Mouse (Mus musculus) cerebellum, postnatal 4 days (tissue): ENCODE measurements around the gene Cryzl1.
A peak's percentile ranks its signal among the peaks of the same experiment; 100 is the strongest.

Experiments used
- DNase-seq, 2 experiments: peaks; one replicate each; pipeline ENCODE4 v3.0.0; 2022; ENCODE audit warnings: low spot score in 2 of 2, mixed read lengths in 1 of 2

Cryzl1 gene

DNA sequence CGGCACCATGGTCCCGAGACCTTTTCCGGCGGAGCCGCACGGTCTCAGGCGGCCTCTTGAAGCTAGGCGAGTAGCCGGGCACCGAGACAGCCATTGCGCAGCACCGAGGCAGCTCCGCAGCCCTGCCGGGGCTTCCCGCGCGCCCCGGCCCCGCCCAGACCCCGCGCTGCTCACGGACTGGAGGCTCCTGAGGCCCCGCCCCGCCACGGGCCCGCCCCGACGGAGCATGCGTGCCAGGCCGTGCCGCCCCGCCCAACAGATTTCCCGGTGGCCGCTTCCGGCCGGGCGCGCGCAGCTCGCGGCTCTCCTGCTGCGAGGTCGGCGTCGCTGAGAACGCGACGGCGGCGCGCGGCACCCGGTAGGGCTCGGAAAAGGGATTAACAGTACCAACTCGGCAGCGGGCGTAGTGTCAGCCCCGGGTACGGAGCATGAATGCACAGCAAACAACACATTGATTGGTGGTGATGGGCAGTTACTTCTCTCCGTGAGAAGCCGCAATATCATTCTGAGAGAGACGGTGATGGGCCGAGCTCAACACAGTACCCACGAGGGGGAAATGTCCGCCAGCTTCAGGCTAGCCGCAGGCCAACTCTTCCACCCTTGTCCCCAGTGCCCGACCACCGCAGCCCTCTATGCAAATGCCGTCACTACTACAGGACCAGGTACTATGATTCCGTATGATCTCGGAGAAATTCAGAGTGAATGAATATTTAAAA, 40.0 kb downstream of the Cryzl1 start, which contains the start of gene Donson:
Donson (minus strand) TSS at position 152 of the 716 bp plus-strand sequence.
- DNase-seq: peak; percentile 93 to 96

DNA sequence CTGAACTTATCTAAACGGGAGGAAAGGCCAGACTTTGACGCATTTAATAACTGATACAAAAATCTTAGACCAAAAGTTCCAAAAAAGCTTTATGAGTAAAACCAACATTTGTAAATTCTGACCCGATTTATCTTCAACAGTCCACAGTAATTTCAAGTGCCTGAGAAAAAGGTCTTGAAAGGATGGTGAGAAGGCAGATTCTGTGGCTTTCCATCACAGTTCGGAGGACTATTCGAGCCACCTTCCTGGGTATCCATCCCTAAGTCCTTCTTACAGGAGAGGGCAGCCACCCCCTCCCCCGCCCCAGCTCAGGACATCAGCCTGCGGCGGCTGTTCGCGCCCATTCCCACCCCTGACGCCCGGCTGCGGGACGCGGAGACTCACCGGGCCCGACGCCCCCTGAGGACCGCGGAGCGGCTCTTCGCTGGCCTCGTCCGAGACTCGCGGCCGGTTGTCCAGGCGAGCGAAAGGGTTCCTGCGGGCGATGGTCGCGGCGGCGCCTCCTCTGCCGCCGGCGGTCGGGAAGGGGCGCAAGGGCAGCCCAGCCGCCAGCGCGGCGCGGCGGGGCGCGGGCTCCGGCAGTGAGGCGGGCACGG, 40.7 kb downstream of the Cryzl1 start:
- DNase-seq: no peak

- DNase-seq: no peak
These were observed 42.4 kb downstream of the Cryzl1 start for GRCm38 (mm10) chr16:91686369-91686768.

- no peak for DNase-seq
These were observed 43.2 kb downstream of the Cryzl1 start for GRCm38 (mm10) chr16:91685526-91685925.

DNA sequence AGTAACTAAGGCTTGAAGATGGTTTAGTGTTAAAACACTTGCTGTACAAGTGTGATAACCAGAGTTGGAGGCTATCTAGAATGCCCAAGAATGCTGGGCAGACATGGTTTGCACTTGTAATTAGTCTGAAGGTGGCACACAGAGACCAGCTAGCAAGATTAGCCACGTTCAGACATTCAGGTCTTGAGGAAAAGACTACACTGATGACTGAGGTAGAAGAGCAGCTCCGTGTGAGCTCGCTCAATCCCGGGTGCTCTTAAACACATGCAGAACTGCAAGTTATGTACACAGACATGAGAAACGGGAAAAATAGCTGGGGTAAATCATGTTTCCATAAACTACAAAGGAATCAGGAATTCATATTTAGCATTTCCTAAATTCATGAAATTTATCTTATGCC, 48.1 kb downstream of the Cryzl1 start:
- DNase-seq: no peak

DNA sequence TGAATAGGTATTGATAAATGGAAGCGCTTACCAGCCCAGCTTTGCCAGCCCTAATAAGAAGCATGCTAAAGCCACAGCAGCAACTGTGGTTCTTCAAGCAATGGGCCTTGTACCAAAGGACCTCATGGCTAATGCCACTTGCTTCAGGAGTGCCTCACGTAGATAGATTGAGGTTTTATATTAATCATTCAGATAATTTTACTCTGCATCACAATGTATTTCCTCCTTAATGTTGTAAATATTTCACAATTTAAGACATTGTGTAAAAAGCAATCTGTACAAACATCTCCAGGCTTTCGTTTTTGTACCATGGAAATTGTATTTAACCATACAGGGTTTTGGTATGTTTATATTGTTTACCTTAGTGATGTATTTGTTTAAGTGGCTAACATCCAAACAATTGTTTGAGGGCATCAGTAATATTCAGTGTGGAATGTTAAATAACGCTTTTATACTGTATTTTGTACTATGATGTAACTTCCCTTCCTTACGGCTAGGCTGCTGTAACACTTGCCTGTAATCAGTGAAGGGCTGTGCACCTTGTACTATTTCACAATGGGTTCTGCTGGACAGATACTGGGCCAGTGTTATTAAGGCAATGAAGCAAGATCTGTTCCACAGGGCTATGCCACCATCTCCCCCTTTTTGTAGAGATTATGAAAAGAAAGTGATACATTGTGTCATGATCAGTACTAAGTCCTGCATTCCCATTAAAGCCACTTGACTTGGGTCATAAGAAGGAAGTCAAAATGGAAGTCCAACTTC, 50.4 kb downstream of the Cryzl1 start:
- no peak for DNase-seq

GRCm38 (mm10) chr16:91674500-91674899, 54.3 kb downstream of the Cryzl1 start:
- no peak for DNase-seq

DNA sequence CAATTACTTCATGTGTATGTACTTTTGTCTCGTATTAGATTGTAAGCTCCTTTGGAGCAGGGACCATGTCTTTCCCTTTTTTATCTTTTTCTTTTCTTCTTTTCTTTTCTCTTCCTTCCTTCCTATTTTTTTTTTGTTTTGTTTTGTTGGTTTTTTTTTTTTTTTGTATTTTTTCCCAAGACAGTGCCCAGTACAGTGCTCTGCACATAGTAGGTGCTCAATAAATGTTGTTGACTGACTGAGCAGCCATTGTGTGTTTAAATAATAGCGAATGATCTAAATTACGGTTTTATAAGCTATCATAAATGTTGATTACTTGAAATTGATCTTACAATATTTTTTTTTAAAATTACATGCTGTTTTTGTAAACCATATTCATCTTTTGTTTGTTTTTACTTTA, 65.0 kb downstream of the Cryzl1 start:
- no peak for DNase-seq

DNA sequence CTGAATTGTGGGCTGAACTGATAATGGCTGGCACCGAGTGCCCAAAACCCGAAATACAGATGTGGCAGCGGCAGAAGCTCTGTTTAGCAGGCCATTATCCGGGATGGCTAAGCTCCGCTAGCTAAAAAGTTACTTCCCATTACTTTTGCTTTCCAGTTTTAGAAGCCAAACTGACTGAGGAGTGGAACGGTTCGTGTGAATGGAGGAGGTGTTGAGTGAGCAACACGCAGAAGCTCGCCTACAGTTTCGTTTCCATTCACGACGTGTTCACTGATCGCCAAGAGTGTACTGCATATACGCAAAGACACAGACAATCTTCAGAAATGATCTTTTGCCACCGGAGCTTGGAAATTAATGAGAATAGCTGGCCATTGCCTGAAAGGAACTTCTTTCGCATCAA, 66.4 kb downstream of the Cryzl1 start:
- no peak for DNase-seq

DNA sequence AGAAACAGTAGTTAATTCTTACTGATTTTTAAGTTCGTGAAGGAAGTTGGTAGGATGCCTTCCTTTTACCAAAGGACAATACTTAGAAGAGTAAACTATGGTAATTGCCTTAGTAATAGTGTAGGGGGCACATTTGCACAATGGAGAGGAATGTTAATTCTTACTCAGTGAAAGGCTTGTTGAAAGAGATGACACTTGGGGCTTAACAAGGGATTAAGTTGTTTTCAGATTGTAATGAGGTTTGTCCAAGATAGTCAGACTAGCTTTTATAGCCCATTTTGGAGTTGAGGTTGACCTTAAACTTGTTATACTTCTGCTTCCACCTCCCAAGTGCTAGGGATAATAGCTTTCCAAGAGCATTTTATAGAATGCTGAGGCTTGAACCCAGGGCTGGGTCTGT, 67.4 kb downstream of the Cryzl1 start:
- no peak for DNase-seq

DNA sequence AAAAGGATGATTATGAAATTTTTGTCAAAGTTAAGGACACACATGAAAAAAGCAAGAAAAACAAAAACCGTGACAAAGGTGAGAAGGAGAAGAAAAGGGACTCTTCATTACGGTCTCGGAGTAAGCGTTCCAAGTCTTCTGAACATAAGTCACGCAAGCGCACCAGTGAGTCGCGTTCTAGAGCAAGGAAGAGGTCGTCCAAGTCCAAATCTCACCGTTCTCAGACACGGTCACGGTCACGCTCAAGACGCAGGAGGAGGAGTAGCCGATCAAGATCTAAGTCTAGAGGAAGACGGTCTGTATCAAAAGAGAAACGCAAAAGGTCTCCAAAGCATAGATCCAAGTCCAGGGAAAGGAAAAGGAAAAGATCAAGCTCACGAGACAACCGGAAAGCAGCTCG, 69.0 kb downstream of the Cryzl1 start:
- DNase-seq: no peak

GRCm38 (mm10) chr16:91658471-91658870, 70.3 kb downstream of the Cryzl1 start:
- no peak for DNase-seq

- DNase-seq: no peak
These were observed 71.5 kb downstream of the Cryzl1 start for GRCm38 (mm10) chr16:91657285-91657684.

DNA sequence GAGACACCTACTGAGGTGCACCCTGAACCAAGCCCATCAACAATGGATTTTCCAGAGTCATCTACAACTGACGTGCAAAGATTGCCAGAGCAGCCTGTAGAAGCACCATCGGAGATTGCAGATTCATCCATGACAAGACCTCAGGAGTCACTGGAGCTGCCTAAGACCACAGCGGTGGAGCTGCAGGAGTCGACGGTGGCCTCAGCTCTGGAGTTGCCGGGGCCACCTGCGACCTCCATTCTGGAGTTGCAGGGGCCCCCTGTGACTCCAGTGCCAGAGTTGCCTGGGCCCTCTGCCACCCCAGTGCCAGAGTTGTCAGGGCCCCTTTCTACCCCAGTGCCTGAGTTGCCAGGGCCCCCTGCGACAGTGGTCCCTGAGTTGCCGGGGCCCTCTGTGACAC, 73.5 kb downstream of the Cryzl1 start:
- DNase-seq: no peak

DNA sequence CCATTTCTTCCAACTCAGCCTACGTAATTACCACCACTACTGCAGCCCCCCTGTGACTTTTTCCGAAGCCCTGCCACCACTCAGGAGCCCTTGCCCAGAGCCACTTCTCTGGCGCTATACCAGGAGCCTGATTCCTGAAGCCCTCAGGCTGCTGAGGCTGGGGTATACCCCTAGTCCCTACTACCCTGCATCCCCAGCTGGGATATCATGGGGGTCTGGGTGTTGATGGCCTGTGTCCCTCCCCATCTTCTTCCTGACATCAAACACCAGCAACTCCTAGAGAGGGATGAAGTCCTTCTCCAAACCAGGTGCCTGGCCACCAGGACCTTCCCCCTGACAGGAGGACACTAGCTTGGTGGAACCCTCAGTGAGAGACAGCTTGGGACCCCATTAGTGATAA, 76.6 kb downstream of the Cryzl1 start:
- no peak for DNase-seq

DNA sequence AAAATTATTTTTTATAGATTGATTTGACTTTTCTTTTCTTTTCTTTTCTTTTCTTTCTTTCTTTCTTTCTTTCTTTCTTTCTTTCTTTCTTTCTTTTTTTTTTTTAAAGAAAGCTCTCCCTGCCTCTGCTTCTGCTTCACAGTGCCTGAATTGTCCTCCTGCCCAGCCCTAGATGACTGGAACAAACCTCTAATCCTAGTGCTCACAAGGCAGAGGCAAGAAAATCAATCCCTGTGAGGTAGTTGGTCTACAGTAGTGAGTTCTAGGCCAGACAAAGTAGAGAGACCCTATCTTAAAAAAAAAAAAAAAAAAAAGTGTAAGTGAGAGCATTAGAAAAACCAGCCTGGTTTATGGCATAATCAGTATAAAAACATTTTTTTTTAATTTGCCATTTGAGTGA, 79.0 kb downstream of the Cryzl1 start:
- DNase-seq: no peak

- no peak for DNase-seq
These were observed 79.5 kb downstream of the Cryzl1 start for GRCm38 (mm10) chr16:91649246-91649645.

- peak; percentile 62 to 79 for DNase-seq
These were observed 80.6 kb downstream of the Cryzl1 start for GRCm38 (mm10) chr16:91648220-91648550.

DNA sequence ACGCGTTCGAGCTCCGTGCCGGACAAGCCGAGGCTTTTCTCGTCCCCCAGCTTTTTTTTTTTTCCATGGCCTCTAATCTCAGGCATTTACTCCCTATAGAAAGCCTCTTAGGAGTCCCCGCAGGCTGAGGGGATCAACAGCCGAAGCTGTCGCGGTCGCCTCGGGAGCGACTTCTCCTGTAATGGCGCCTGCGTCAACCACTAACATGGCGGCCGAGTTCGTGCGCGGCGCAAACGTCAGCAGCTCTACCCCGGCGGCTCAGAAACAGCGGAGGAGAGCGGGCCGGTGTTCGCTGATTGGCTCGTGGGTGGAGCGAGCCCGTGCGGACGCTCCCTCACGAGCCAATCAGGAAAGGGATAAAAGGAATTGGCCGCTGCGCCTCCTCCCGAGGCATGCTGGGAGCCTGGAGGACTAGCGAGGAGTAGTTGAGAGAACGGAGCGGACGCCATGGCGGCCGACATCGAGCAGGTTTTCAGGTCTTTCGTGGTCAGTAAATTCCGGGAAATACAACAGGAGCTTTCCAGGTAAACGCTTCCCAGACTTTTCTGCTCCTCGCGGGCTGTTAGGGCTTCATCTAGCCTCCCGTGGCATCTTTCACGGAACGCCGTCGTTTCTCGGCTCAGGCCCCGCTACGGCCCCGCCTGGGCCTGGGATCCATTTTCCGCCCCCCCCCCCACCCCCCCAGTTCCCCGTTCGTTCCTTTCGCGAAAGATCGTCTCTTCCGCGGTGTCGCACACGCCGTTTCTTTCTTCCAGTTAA, 81.1 kb downstream of the Cryzl1 start, which contains the start of gene Son:
Son (plus strand) TSS at position 46 of the 759 bp plus-strand sequence.
- DNase-seq: peak; percentile 84 to 93

DNA sequence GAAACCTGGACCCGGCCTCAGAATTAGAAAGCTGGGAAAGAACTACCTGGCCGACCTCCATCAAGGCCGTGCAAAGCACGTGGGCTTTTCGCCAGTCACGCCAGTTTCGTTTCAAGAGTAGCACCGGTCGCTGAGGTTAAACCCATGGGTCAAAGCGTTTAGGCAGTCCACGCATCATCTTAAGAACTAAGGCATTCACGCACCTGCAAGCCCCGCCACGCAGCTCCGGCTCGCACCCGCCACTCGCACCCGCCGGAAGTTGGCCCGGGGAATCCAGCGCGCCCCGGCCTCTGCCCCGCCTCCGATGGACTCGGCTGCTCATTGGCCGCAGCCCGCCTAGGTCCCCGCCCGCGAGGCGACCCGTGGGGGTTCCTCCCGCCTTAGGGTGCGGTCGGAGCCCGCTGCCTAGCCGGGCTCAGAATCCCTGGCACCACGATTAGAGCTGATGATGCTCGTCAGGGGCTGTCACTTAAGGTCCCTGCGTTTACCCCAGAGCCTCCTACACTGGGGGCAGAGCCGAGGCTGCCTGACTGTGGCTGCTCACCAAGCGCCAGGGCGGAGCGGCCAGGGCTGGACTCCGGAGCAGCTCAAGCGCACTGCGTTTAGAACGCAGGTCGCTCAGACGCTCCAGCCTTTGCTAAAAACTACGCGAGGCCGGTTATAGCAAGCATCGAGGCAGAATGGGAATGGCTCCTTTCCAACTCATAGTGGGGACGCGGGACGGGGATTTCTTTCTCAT, 81.9 kb downstream of the Cryzl1 start, which contains the start of gene Gart:
Gart (minus strand) TSS at position 272 of the 739 bp plus-strand sequence.
- peak; percentile 90 to 91 for DNase-seq

GRCm38 (mm10) chr16:91645995-91646602, 82.7 kb downstream of the Cryzl1 start:
- no peak for DNase-seq
